Mouse (Mus musculus): ENCODE data around the gene Krt75. TPM values are rescaled to one million over a fixed set of nuclear protein-coding genes. Genes with fewer than 3 reads are reported as not detected.

Gene Krt75
- polyA plus RNA-seq (2012; rRNA removed; ENCODE audit: low replicate concordance), result 0.91 TPM in 1 of 2 replicates, not detected in the other

DNA sequence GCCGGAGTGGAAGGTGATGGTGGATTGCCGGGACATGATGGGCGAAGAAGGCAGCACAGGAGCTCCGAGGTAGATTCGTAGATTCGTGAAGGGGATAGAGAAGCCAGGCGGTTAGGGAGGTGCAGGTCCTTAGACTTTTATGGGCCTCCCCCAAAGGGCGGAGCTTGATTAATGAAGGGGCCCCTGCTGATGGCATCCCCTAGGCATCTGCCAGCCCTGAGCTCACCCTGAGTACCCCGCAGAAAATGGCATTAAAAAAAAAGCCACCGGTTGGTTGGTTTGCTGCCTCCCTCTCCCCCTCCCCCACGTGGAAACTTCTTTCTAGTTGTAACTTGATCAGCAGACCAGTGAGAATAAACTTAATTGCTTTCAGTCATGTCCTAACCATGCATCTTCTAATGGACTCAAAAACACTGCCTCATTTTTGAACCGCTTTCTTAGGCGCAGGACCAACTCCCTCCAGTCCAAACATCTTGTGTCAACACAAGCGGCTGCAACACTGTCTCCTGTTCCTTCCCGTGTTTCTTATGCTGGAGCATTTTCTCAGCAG, at the start of gene Krt75:
Gene Krt75, minus strand, starts transcription at position 109 of the 550 bp plus-strand sequence.

DNA sequence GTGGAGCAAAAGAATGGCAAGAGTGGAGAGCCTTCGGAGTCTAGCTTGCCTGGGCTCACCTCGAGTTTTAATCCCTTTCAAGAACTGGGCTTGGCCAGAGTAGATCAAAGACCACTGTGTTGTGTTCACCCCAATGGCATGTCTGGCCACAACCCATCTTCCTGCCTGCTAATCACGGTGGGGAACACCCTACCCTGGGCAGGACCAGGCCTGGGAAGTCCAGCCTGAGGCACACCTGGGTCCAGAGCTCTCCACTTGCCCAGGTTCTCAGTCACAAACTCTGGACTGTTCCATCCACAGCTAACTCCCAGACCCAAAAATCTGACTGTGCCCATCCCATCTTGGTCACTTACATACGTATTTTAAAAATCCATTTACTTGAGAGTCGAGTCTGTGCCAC, 10.9 kb downstream of the Krt75 start, which contains the start of gene Krt90:
Gene Krt90, minus strand, starts transcription at position 101 of the 400 bp plus-strand sequence.

DNA sequence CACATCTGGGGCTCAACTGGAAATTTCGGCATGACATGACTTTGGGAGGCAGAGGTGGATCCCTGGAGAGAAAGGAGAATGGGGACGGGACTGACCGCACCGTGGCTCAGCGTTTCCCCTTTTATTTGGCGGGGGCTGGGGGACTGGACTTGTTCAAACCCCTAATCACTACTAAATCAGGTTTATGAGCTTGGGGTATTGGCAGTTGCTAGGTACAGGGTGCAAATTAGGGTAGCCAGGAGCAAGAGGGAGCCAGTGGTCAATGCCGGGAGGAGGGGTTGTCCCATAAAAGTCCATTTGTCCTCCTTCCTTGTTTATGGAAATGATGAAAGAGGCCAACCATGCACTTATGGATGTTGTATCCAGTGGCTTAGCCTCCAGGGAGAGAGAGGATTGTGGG, 23.1 kb downstream of the Krt75 start, which contains the start of gene Krt82:
Gene Krt82, minus strand, starts transcription at position 101 of the 400 bp plus-strand sequence.

DNA sequence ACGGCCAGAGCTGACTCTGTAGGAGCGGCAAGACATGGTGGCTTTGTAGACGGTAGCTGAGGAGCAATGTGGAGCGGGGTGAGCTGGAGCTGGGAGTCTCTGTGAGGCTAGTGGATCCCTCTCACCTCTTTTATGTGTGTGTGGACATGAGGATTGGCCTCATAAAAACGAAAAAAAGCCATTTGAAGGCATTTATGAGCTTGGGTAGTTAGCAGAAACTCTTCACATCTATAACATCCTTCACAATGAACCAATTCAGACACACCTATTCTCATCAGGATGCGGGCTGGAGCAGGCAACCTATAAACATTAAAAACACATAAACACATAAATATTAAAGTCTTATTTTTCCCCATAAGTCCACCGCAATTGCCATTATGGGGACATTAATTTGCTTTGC, 41.0 kb downstream of the Krt75 start, which contains the start of gene Krt84:
Gene Krt84, minus strand, starts transcription at position 101 of the 400 bp plus-strand sequence.

DNA sequence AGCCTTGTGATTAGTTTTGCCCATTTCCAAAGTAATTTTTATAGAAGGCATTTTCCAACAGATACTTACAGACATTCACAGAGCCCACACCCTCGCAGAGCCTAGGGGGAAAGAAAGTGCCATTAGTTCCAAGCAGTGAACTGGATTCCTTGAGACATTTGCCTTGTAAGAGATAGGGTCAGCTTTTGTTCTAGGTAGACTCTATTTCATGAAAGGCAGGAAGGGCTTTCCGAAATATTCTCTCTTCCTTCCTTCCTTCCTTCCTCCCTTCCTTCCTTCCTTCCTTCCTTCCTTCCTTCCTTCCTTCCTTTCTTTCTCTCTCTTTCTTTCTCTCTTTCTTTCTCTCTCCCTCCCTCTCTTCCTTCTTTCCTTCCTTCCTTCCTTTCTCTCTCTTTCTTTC, 56.5 kb downstream of the Krt75 start, which contains the start of gene Gm49425:
Gene Gm49425, minus strand, starts transcription at position 101 of the 400 bp plus-strand sequence.

Other genes starting within 250 kb of the Krt75 start
- gene Krt80, start 203.7 kb downstream of the Krt75 start, polyA plus RNA-seq (2012; rRNA removed; ENCODE audit: low replicate concordance), result 8.3 and 21.5 TPM in 2 replicates
- gene Krt7, start 162.9 kb downstream of the Krt75 start, polyA plus RNA-seq (2012; rRNA removed; ENCODE audit: low replicate concordance), result 34.4 and 55.3 TPM in 2 replicates
- 0.31 and 0.45 TPM in 2 replicates for gene Krt87, start 135.1 kb downstream of the Krt75 start, polyA plus RNA-seq (2012; rRNA removed; ENCODE audit: low replicate concordance)
- not detected in 2 replicates for gene Krt88, start 126.2 kb downstream of the Krt75 start, polyA plus RNA-seq (2012; rRNA removed; ENCODE audit: low replicate concordance)
- not detected in 2 replicates for gene Krt81, start 110.2 kb downstream of the Krt75 start, polyA plus RNA-seq (2012; rRNA removed; ENCODE audit: low replicate concordance)
- not detected in 2 replicates for gene Krt86, start 100.4 kb downstream of the Krt75 start, polyA plus RNA-seq (2012; rRNA removed; ENCODE audit: low replicate concordance)
- 0.11 and 0.35 TPM in 2 replicates for gene Krt83, start 82.4 kb downstream of the Krt75 start, polyA plus RNA-seq (2012; rRNA removed; ENCODE audit: low replicate concordance)
- not detected in 2 replicates for gene Gm49425, start 56.6 kb downstream of the Krt75 start, polyA plus RNA-seq (2012; rRNA removed; ENCODE audit: low replicate concordance)
- 0.05 TPM in 1 of 2 replicates, not detected in the other for gene Krt84, start 41.1 kb downstream of the Krt75 start, polyA plus RNA-seq (2012; rRNA removed; ENCODE audit: low replicate concordance)
- gene Krt82, start 23.2 kb downstream of the Krt75 start, polyA plus RNA-seq (2012; rRNA removed; ENCODE audit: low replicate concordance), result not detected in 2 replicates
- gene Krt90, start 11.0 kb downstream of the Krt75 start, polyA plus RNA-seq (2012; rRNA removed; ENCODE audit: low replicate concordance), result not detected in 2 replicates
- not detected in 2 replicates for gene Gm5414, start 54.3 kb upstream of the Krt75 start, polyA plus RNA-seq (2012; rRNA removed; ENCODE audit: low replicate concordance)
- not detected in 2 replicates for gene Gm5478, start 73.5 kb upstream of the Krt75 start, polyA plus RNA-seq (2012; rRNA removed; ENCODE audit: low replicate concordance)
- gene Krt6b, start 106.4 kb upstream of the Krt75 start, polyA plus RNA-seq (2012; rRNA removed; ENCODE audit: low replicate concordance), result not detected in 2 replicates
- 0.92 and 5.4 TPM in 2 replicates for gene Krt6a, start 120.4 kb upstream of the Krt75 start, polyA plus RNA-seq (2012; rRNA removed; ENCODE audit: low replicate concordance)
- gene Krt5, start 139.0 kb upstream of the Krt75 start, polyA plus RNA-seq (2012; rRNA removed; ENCODE audit: low replicate concordance), result 44.7 and 80.1 TPM in 2 replicates
- gene Krt71, start 169.2 kb upstream of the Krt75 start, polyA plus RNA-seq (2012; rRNA removed; ENCODE audit: low replicate concordance), result 0.32 and 0.33 TPM in 2 replicates
- not detected in 2 replicates for gene Krt72, start 212.6 kb upstream of the Krt75 start, polyA plus RNA-seq (2012; rRNA removed; ENCODE audit: low replicate concordance)
- 0.09 TPM in 1 of 2 replicates, not detected in the other for gene Krt73, start 228.4 kb upstream of the Krt75 start, polyA plus RNA-seq (2012; rRNA removed; ENCODE audit: low replicate concordance)
- gene Krt2, start 244.3 kb upstream of the Krt75 start, polyA plus RNA-seq (2012; rRNA removed; ENCODE audit: low replicate concordance), result not detected in 2 replicates